Mouse (Mus musculus) c-Kit-negative CD71-positive TER-119-positive erythroid progenitor cells, embryonic 14.5 days (primary cell): ENCODE results near the gene 1700019N19Rik.

ENCODE experiments used
- DNase-seq: peaks from one replicate; pipeline ENCODE4 v3.0.0-alpha.2; 2013; ENCODE audit warnings: low read depth, low spot score

1700019N19Rik gene

GRCm38 (mm10) chr19:58794284-58794683, at the start of gene 1700019N19Rik:
Gene 1700019N19Rik (minus strand): TSS chr19:58794461.
- DNase-seq = no peak

- DNase-seq = no peak
Observed at GRCm38 (mm10) chr19:58843606-58844005, 49.3 kb upstream of the 1700019N19Rik start.

DNA sequence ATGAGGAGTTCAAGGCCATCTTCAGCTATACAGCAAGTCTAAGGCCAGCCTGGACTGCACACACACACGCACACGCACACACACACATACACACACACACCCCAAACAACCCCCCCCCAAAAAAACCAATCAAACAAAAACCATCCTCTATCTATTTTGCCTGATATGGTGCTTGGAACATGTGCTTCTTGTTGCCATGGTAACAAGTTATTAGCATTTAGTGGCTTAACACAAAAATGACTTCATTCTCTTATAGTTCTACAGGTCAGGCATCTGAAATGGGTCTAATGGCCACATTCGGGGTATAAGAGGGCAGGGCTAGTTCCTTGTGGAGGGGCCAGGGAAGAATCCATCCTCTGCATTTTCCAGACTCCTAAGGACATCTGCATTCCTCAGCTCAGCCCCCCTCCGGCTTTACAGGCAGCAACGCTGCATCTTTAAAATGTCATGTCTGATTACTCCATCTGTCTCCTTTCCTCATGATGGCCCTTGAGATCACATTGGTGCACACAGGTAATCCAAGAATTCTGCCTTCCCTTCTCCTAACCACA, 46.5 kb upstream of the 1700019N19Rik start:
- no peak for DNase-seq

DNA sequence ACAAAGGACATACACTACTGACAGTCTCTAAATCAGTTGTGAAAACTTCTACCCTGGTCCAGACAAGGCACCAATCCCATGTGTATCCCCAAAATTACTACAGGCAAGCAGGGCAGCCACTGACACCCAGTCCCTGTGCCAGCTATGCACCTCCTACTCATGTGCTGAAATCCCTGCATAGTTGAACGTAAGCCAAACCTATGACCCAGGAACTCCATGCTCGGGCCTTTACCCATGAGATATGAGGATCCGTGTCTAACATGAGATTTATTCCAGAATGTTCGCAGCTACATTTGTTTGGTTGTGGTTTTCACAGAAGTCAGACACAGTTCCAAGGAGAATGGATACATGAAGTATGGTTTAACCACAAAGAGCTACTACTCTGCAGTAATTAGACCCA, 45.5 kb upstream of the 1700019N19Rik start:
- DNase-seq = no peak

GRCm38 (mm10) chr19:58839345-58839744, 45.1 kb upstream of the 1700019N19Rik start:
- no peak for DNase-seq

GRCm38 (mm10) chr19:58838706-58839105, 44.4 kb upstream of the 1700019N19Rik start:
- no peak for DNase-seq

- no peak for DNase-seq
Observed at GRCm38 (mm10) chr19:58833639-58834180, 39.4 kb upstream of the 1700019N19Rik start.

DNA sequence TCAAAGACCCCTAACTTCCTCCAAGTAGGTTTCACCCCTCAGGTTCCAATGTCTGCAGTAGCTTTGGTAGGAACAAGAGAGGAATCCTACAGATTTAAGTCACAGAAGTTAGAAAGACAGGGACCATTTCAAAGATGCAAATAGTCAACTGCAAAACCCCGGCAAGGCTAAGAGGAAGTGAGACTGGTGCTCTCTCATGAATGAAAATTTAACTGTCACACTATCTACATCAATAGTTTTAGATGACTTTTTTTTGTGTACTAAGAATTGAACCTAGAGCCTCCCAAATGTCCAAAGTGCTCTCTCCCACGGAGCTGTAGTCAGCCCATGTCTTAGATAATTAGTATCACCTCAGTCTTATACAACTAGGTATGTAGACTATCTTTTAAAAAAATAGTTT, 38.7 kb upstream of the 1700019N19Rik start:
- DNase-seq = no peak

GRCm38 (mm10) chr19:58831280-58831922, 37.1 kb upstream of the 1700019N19Rik start:
- no peak for DNase-seq

DNA sequence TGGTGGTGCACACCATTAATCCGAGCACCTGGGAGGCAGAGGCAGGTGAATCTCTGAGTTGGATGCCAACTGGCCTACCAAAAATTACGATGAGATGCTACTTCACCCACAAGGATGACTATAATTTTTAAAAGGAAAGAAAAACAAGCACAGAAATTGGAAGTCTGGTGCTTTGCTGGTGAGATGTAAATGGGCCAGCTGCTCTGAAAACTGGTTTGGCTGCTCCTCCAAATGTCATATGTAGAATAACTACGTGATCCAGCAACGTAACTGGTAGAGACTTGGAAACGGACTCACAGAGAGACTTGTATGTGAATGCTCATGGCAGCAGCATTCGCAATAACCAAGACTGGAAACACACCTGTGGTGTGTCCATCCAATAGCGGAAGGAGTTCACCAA, 35.9 kb upstream of the 1700019N19Rik start:
- no peak for DNase-seq

- no peak for DNase-seq
Observed at GRCm38 (mm10) chr19:58829575-58829974, 35.3 kb upstream of the 1700019N19Rik start.

DNA sequence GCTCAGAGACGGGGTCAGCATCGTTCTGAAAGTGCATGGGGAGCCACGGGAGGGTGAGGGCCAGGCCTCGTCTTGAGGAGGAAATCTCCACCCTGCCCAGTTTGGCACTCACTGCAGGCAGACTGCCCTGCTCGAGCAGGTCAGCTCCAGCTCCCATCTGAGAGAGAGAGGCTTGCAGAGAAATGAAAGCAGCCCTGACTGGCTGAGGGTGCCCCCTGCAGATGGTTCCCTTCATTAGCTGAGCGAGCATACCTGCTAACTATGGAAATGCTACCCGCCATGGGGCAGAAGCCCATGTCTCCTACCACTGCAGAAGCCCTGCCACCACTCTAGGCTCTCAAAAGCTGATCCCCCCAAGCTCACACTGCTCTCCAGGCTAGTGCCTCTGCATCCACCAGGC, 33.4 kb upstream of the 1700019N19Rik start:
- DNase-seq = no peak

DNA sequence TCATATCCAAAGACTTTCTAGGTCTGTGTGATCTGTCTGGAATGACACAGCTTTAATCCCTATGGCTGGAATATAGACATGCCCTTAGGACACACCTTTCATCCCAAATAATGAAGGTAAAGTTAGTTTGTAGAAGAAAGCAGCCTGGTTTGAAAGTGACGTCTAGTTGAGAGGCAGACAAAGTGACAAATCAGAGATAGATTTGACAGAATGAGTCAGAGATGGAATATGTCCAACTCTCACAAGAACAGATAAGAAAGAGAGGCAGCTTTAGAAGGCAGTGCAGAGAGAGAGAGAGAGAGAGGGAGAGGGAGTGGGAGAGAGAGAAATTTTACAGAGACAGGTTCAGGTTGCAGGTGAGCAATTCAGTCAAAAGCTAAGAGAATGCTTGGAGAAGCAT, 30.1 kb upstream of the 1700019N19Rik start:
- no peak for DNase-seq

DNA sequence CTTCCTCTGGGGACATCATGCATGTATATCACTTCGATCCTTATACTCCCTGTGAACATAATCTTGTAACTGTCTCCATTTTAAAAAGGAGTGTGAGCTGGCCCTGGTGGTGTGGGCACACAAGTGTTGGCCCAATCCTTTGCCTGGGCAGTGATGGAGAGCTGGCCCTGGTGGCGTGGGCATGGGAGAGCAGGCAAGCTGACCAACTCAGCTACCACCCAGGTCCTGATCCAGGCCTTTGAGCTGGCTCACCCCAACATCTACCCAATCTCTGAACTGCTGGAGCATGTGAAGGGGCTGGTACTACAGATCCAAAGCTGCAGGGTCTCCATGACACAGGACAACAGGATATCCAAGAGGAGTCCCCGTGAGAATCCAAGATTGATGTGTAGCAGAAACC, 29.0 kb upstream of the 1700019N19Rik start:
- DNase-seq = no peak

GRCm38 (mm10) chr19:58822454-58823200, 28.4 kb upstream of the 1700019N19Rik start:
- DNase-seq = no peak

- no peak for DNase-seq
Observed at GRCm38 (mm10) chr19:58818571-58819415, 24.5 kb upstream of the 1700019N19Rik start.

- DNase-seq = no peak
Observed at GRCm38 (mm10) chr19:58817398-58817797, 23.1 kb upstream of the 1700019N19Rik start.

GRCm38 (mm10) chr19:58816453-58817041, 22.3 kb upstream of the 1700019N19Rik start:
- no peak for DNase-seq

DNA sequence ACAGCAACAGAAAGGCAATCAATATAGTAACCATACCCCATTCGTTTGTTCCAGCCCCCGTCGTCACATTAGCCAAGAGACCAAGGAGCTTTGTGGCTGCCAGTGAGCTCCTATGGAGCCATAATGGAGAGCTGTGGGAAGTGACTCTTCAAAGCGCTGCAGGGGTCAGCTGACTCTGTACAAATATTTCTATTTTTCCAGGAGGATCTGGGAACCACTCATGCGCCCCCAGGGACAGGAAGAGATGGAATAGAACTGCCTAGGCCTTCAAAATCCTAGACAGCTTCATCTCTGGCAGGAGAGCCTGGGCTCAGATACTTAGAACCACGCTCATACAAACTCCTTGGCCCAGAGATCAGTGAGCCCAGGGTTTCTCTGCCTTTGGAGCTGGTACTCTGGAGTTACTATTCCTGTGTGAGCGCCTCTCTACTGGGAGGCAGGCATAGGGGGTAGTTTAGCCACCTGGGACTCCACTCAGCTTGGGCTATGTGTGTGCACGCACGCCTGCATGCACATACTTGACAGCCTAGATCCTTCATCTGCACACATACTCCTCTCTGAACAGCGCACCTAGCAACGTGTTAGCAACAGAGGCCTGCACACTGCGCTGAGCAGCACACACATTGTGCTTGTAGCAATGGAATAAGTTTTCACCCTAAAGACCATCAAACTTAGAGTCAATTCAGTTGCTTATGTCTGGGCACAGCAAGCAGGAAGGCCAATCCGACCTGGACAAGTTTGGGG, 21.1 kb upstream of the 1700019N19Rik start:
- no peak for DNase-seq

GRCm38 (mm10) chr19:58810536-58810935, 16.3 kb upstream of the 1700019N19Rik start:
- DNase-seq = no peak

DNA sequence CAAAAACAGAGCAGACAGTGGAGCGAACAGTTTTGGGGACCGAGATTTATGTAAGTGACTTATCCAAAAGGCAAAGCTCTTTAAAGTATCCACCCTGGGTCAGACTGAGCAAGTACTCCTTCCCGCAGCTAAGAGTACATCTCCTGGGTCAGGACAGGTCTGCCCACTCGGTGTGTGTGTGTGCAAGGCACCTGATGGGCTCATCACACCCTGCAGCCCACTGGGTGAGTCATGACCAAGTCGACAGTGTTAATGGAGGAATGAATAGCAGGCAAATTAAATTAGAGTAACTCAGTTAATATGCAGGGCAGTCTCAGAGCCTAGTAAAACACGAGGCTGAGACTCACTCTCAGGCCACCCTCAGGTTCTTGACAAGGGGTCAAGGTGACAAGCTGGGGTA, 14.6 kb upstream of the 1700019N19Rik start:
- no peak for DNase-seq
